Mouse (Mus musculus): ENCODE results near the gene Cnih2. TPM values are rescaled to one million over a fixed set of nuclear protein-coding genes. Genes with fewer than 3 reads are reported as not detected.

Cnih2 gene
- polyA plus RNA-seq, 1 experiment from 2014 or later: 3.8 TPM

DNA sequence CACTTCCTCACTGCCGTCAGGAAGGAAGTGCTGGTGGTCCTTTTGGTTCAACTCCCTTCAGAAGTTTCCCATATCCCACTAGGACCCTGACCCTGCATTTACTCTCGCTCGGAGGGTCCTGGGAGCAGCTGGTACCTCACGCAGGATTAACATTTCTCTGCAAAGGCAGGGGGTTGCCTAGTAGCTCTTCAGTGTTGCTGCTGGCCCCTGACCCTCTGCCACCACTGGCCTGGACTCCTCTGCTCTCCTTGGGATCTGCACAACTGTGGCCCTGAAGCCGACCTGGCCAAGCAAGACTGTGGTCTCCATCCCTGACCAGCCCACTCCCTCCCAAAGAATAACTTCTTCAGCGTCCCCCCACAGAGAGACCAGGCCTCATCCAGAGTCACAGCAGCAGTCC, 49.0 kb downstream of the Cnih2 start:
- Histone ChIP-seq H3K36me3 (peaks cover 45% of the 10 kb centered on the region), H3K4me1 (peaks cover 19% of the 10 kb centered on the region), H3K4me3 (no peak overlapping the region), H3K27me3 (replicated peaks) (peaks cover 40% of the 10 kb centered on the region), H3K9ac (no peak overlapping the region), H3K9me3 (replicated peaks) (no peaks in the 10 kb centered on the region), H3K27ac (no peak overlapping the region), H3K4me2 (no peak overlapping the region)
- 76% methylated on average over 6 of the region's 6 CpGs for whole genome bisulfite sequencing (ENCODE audit: insufficient replicate concordance)
- no peak for ATAC-seq

DNA sequence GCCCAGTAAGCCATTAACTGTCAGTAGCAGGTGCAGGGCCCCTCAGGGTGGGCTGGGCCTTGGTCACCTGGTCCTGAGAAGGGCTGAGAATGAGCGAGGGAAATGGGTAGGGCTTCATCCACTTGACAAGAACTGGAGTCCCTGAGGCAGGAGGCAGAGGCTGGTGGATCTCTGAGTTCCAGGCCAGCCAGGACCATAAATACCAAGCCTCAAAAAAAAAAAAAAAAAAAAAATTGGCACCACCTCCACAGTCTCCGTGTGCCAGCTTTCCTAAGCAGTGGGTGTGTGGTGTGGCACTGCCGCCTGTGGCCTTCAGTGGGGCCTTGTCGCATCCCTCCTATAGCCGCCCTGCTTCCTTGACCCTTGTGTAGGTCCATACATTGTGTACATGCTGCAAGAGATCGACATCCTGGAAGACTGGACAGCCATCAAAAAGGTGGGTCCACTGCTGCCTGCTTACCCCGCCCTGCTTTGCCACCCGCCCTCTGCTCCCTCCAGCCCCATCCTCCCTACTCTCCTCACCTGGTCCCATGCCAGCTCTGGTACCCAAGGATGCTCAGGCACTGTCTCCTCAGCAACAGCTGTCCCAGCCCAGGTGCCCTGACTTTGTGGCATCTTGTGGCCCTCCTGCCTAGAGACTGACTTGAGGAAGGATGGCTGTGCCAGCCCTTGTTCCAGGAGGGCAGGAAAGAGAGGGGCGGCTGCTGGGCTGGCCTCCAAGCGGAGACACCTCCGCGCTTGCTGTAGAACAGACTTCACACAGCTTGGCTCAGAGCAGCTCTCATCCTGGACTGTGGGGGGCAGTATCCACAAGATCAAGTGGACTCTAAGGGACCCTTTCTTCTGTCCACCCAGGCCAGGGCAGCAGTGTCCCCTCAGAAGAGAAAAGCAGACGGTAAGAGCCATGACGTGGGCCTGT, 49.9 kb downstream of the Cnih2 start:
- 80% methylated on average over 14 of the region's 14 CpGs for WGBS (ENCODE audit: insufficient replicate concordance)
- Histone ChIP-seq H3K27me3 (replicated peaks) (peaks cover 36% of the 10 kb centered on the region), H3K4me1 (peaks cover 19% of the 10 kb centered on the region)

DNA sequence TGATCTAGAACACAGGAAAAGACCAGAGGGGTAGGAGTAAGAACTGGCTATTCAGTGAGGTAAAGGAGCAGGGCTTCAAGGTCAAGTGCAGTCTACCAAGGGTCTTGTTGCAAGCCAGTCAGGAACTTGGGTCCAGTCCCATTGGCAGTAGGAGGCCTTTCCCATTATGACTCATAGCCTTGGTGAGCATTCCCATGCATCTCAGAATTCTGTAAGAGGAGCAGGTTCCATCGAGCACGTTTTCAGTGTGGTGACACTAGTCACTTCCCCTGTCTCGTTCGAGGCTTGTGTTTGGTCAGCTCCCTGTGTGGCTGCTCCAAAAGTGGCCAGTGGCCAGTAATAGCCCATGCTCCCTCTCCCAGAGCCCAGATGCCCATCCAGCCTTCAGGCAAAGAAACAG, 52.8 kb downstream of the Cnih2 start:
- Histone ChIP-seq H3K9me3 (replicated peaks) (no peaks in the 10 kb centered on the region), H3K4me3 (no peak overlapping the region), H3K4me1 (peaks cover 26% of the 10 kb centered on the region), H3K36me3 (peaks cover 57% of the 10 kb centered on the region), H3K4me2 (no peak overlapping the region), H3K9ac (no peak overlapping the region), H3K27me3 (replicated peaks) (peaks cover 7% of the 10 kb centered on the region), H3K27ac (no peak overlapping the region)
- WGBS (ENCODE audit: insufficient replicate concordance): 71% methylated on average over 4 of the region's 4 CpGs
- ATAC-seq: no peak

More for the DNA sequence above, 49.9 kb downstream of the Cnih2 start:
- Histone ChIP-seq H3K4me2 (no peak overlapping the region), H3K9ac (no peak overlapping the region), H3K4me3 (no peak overlapping the region), H3K36me3 (peaks cover 52% of the 10 kb centered on the region), H3K9me3 (replicated peaks) (no peaks in the 10 kb centered on the region), H3K27ac (no peak overlapping the region)
- ATAC-seq: no peak

Other genes with a start within 250 kb of the Cnih2 start
- 13.1 and 17.8 TPM in 2 replicates for gene Ctsf, start 243.4 kb downstream of the Cnih2 start, polyA plus RNA-seq (2016; fragmentation: Nextera tagmentation; extraction: Ambion mirVana)
- gene Actn3, start 220.6 kb downstream of the Cnih2 start, polyA plus RNA-seq (2016; fragmentation: Nextera tagmentation; extraction: Ambion mirVana): 0.79 and 0.82 TPM in 2 replicates
- gene Zdhhc24, start 219.9 kb downstream of the Cnih2 start, polyA plus RNA-seq (2016; fragmentation: Nextera tagmentation; extraction: Ambion mirVana): 13.9 and 15.9 TPM in 2 replicates
- 1.6 and 1.8 TPM in 2 replicates for gene Bbs1, start 191.9 kb downstream of the Cnih2 start, polyA plus RNA-seq (2016; fragmentation: Nextera tagmentation; extraction: Ambion mirVana)
- 76.7 and 83.3 TPM in 2 replicates for gene Dpp3, start 170.2 kb downstream of the Cnih2 start, polyA plus RNA-seq (2016; fragmentation: Nextera tagmentation; extraction: Ambion mirVana)
- gene Peli3, start 155.4 kb downstream of the Cnih2 start, polyA plus RNA-seq (2016; fragmentation: Nextera tagmentation; extraction: Ambion mirVana): 0.20 and 0.44 TPM in 2 replicates
- gene Mrpl11, start 136.4 kb downstream of the Cnih2 start, polyA plus RNA-seq (2016; fragmentation: Nextera tagmentation; extraction: Ambion mirVana): 82.4 and 84.7 TPM in 2 replicates
- not detected in 2 replicates for gene Npas4, start 108.2 kb downstream of the Cnih2 start, polyA plus RNA-seq (2016; fragmentation: Nextera tagmentation; extraction: Ambion mirVana)
- gene Slc29a2, start 74.7 kb downstream of the Cnih2 start, polyA plus RNA-seq (2016; fragmentation: Nextera tagmentation; extraction: Ambion mirVana): 3.3 and 3.8 TPM in 2 replicates
- gene B4gat1, start 59.7 kb downstream of the Cnih2 start, polyA plus RNA-seq (2016; fragmentation: Nextera tagmentation; extraction: Ambion mirVana): 10.9 and 13.2 TPM in 2 replicates
- 0.20 and 0.23 TPM in 2 replicates for gene AC124502.3, start 59.6 kb downstream of the Cnih2 start, polyA plus RNA-seq (2016; fragmentation: Nextera tagmentation; extraction: Ambion mirVana)
- 40.4 TPM in 2 replicates for gene Brms1, start 57.2 kb downstream of the Cnih2 start, polyA plus RNA-seq (2016; fragmentation: Nextera tagmentation; extraction: Ambion mirVana)
- gene Rin1, start 48.0 kb downstream of the Cnih2 start, polyA plus RNA-seq (2016; fragmentation: Nextera tagmentation; extraction: Ambion mirVana): 0.50 and 0.92 TPM in 2 replicates
- 7.7 and 9.5 TPM in 2 replicates for gene Cd248, start 30.4 kb downstream of the Cnih2 start, polyA plus RNA-seq (2016; fragmentation: Nextera tagmentation; extraction: Ambion mirVana)
- gene Tmem151a, start 13.0 kb downstream of the Cnih2 start, polyA plus RNA-seq (2016; fragmentation: Nextera tagmentation; extraction: Ambion mirVana): 1.0 and 1.5 TPM in 2 replicates
- 51.7 and 53.9 TPM in 2 replicates for gene Yif1a, start 10.0 kb downstream of the Cnih2 start, polyA plus RNA-seq (2016; fragmentation: Nextera tagmentation; extraction: Ambion mirVana)
- 118 and 126 TPM in 2 replicates for gene Rab1b, start 8.6 kb upstream of the Cnih2 start, polyA plus RNA-seq (2016; fragmentation: Nextera tagmentation; extraction: Ambion mirVana)
- 4.4 and 4.9 TPM in 2 replicates for gene Klc2, start 20.0 kb upstream of the Cnih2 start, polyA plus RNA-seq (2016; fragmentation: Nextera tagmentation; extraction: Ambion mirVana)
- gene Pacs1, start 174.6 kb upstream of the Cnih2 start, polyA plus RNA-seq (2016; fragmentation: Nextera tagmentation; extraction: Ambion mirVana): 17.2 and 19.7 TPM in 2 replicates
- 183 and 187 TPM in 2 replicates for gene Sf3b2, start 196.9 kb upstream of the Cnih2 start, polyA plus RNA-seq (2016; fragmentation: Nextera tagmentation; extraction: Ambion mirVana)
- gene Gal3st3, start 199.8 kb upstream of the Cnih2 start, polyA plus RNA-seq (2016; fragmentation: Nextera tagmentation; extraction: Ambion mirVana): 0.29 and 0.54 TPM in 2 replicates
- gene Catsper1, start 237.2 kb upstream of the Cnih2 start, polyA plus RNA-seq (2016; fragmentation: Nextera tagmentation; extraction: Ambion mirVana): not detected in 2 replicates